Mouse (Mus musculus): ENCODE results near the gene Hist2h3c2. TPM values are rescaled to one million over a fixed set of nuclear protein-coding genes. Genes with fewer than 3 reads are reported as not detected.
"Not testable (repeated sequence)": the region's sequence is repeated elsewhere in the genome, so short reads cannot be mapped to it uniquely, and the experiment has no call there.

Gene Hist2h3c2
- polyA plus RNA-seq (2015; fragmentation: Nextera tagmentation; extraction: Ambion mirVana): 2.7 and 3.8 TPM in 2 replicates

DNA sequence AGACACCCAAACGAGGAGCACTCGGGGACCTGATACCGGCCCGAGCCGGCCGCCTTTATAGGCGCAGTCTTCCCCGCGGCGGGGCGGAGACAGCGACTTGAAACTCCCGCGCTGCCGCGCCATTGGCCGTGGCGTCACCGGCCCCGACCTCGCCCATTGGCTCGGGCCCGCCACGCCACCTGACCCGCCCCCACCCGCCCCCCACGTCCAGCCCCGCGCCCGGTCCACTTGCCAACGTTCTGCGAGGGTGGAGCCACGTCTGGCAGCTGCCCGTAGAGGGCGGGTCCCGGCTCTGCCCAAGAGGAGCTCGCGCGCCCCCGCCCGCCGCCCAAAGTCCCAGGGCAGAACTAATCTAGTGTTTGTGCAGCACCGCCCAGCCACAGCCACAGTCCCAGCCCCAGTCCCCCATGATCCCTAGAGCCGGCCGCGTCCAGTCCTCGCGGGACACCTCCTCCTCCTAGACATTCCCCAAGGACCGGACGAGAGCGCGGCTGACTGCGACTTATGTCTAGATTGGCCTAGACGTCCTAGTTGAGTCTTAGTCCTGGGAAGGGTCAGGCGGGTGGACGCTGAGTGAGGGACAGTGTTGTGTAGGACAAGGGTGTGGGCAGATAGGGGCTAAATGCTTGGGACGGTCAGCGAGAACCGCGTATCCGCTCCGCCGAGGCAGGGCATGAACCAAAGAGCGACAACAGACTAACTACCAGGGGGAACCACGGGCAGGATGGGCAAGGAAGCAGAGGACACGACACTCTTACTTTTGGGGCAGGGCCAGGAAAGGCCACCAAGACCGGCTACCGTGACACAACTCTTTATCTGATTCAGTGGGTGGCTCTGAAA lies at the start of gene Hist2h3c2:
Hist2h3c2 (minus strand) TSS at position 174 of the 840 bp plus-strand sequence.
- Histone ChIP-seq H3K27ac (ENCODE audit: low read length) (peak within 1 kb of the TSS; percentile 77), H3K4me2 (ENCODE audit: low read depth, low read length) (peak within 1 kb of the TSS; percentile 64), H3K9ac (ENCODE audit: low read length) (peak within 1 kb of the TSS; percentile 71), H3K4me3 (ENCODE audit: low read length) (peak within 1 kb of the TSS; percentile 56), H3K4me1 (ENCODE audit: control insufficient read depth, insufficient read depth, low read length) (peaks cover 17% of the 10 kb centered on the region)
- not testable (repeated sequence) for H3K27me3 ChIP-seq (ENCODE audit: control insufficient read depth, insufficient read depth, low read length); H3K9me3 ChIP-seq (replicated peaks; ENCODE audit: control insufficient read depth, low read length); H3K36me3 ChIP-seq (ENCODE audit: control insufficient read depth, insufficient read depth)
- 0% methylated on average over 10 of the region's 68 CpGs for WGBS
- peak; percentile 90 for ATAC-seq (replicated peaks; ENCODE audit: extremely low read depth, insufficient read depth, low FRiP score)

DNA sequence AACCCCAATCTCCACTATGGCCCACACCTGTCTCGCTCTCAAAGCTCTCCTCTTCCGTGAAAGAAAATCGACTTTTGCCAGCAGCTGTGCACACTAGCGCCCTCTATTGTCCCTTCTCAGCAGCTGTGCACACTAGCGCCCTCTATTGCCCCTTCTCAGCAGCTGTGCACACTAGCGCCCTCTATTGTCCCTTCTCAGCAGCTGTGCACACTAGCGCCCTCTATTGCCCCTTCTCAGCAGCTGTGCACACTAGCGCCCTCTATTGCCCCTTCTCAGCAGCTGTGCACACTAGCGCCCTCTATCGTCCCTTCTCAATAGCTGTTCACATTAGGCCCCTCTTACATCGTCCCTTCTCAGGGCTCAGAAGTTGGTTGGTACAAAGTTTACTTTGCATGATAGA lies 48.4 kb upstream of the Hist2h3c2 start:
- H3K4me3 ChIP-seq (ENCODE audit: low read length); H3K36me3 ChIP-seq (ENCODE audit: control insufficient read depth, insufficient read depth); H3K9ac ChIP-seq (ENCODE audit: low read length); ATAC-seq (replicated peaks; ENCODE audit: extremely low read depth, insufficient read depth, low FRiP score); H3K27ac ChIP-seq (ENCODE audit: low read length); H3K27me3 ChIP-seq (ENCODE audit: control insufficient read depth, insufficient read depth, low read length); H3K9me3 ChIP-seq (replicated peaks; ENCODE audit: control insufficient read depth, low read length); H3K4me2 ChIP-seq (ENCODE audit: low read depth, low read length); H3K4me1 ChIP-seq (ENCODE audit: control insufficient read depth, insufficient read depth, low read length): not testable (repeated sequence)
- WGBS: 86% methylated on average over 11 of the region's 11 CpGs

DNA sequence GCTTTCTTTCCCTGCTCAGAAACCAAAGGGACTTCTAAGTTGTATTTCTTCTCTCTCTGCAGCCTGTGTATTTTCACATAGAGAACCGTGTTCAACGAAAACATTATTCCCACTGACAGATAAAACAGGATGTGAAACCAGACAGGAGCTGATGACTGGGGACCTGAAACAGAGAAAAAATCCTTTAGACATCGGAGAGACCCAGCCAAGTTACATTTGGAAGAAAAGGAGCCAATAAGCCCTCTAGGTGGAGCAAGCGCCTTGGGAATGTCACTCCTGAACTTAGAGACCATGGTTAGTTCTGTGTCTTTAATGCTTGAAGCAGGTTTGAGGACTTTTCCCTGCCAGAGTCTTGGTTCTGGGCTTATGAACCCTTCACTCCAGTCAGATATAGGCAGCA lies 45.5 kb upstream of the Hist2h3c2 start:
- Histone ChIP-seq H3K4me2 (ENCODE audit: low read depth, low read length) (peak overlapping the region; percentile 47), H3K27ac (ENCODE audit: low read length) (no peak overlapping the region), H3K9ac (ENCODE audit: low read length) (no peak overlapping the region), H3K36me3 (ENCODE audit: control insufficient read depth, insufficient read depth) (no peaks in the 10 kb centered on the region), H3K9me3 (replicated peaks; ENCODE audit: control insufficient read depth, low read length) (no peaks in the 10 kb centered on the region), H3K4me1 (ENCODE audit: control insufficient read depth, insufficient read depth, low read length) (no peaks in the 10 kb centered on the region), H3K4me3 (ENCODE audit: low read length) (no peak overlapping the region), H3K27me3 (ENCODE audit: control insufficient read depth, insufficient read depth, low read length) (peaks cover 6% of the 10 kb centered on the region)
- 11% methylated on average over 4 of the region's 4 CpGs for WGBS
- ATAC-seq (replicated peaks; ENCODE audit: extremely low read depth, insufficient read depth, low FRiP score): no peak

DNA sequence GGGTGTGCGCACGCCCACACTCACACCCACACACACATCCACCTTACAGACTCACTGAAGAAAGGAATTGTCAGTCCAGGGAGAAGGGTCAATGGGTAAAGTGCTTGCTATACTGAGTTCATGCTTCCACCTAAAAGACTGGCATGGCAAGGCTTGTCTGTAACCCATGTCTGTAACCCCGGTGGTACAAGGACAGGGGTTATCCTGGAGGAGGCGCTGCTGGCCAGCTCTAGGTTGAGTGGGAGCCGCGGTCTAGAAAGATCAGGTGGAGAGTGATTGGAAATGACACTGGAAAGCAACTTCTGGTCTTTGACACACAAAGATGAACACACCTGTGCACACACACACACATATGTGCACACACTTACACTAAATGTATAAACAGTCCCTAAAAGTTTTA lies 41.7 kb upstream of the Hist2h3c2 start:
- Histone ChIP-seq H3K27ac (ENCODE audit: low read length) (no peak overlapping the region), H3K4me3 (ENCODE audit: low read length) (no peak overlapping the region), H3K9ac (ENCODE audit: low read length) (no peak overlapping the region), H3K4me1 (ENCODE audit: control insufficient read depth, insufficient read depth, low read length) (peaks cover 7% of the 10 kb centered on the region), H3K4me2 (ENCODE audit: low read depth, low read length) (no peak overlapping the region), H3K27me3 (ENCODE audit: control insufficient read depth, insufficient read depth, low read length) (peaks cover 6% of the 10 kb centered on the region), H3K36me3 (ENCODE audit: control insufficient read depth, insufficient read depth) (no peaks in the 10 kb centered on the region), H3K9me3 (replicated peaks; ENCODE audit: control insufficient read depth, low read length) (no peaks in the 10 kb centered on the region)
- WGBS: 47% methylated on average over 6 of the region's 6 CpGs
- no peak for ATAC-seq (replicated peaks; ENCODE audit: extremely low read depth, insufficient read depth, low FRiP score)

DNA sequence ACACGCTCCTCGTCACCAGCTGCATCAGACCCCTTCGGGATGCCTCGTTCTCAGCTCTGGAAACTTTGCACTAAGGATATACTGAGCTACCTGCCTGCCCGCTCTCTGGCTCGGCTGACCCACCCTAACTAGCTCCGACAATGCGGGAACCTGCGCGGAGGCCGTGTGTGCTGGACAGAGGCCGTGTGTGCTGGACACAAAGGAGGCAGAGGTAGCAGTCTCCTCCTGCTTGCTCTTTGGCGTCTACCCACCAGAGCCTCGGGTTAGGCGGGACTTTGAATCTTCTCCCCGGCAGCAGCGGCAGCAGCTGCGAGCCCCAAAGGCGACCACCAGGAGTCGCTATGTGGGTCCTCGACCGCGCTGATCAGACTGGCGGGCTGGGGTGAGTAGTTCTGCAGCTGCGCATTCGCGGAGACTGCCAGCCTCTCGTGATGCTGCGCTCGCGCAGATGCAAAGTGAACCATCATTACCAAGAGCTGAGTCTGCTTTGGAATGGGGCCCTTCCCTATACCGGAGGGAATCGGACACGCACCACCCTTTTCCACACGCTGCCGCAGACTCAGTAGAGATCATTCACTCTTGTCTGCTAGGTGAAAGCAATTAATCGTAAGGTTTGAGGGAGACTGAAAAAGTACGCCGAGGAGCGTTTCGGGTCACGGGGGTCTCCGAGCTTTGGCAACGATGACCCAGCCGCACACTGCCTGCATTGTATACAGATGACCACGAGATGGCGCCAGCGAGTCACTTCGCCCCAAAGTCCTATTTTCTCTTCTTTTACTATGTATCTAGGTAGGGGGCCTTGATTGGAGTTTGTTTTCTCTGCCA lies 39.1 kb upstream of the Hist2h3c2 start:
- peak; percentile 94 for ATAC-seq (replicated peaks; ENCODE audit: extremely low read depth, insufficient read depth, low FRiP score)

DNA sequence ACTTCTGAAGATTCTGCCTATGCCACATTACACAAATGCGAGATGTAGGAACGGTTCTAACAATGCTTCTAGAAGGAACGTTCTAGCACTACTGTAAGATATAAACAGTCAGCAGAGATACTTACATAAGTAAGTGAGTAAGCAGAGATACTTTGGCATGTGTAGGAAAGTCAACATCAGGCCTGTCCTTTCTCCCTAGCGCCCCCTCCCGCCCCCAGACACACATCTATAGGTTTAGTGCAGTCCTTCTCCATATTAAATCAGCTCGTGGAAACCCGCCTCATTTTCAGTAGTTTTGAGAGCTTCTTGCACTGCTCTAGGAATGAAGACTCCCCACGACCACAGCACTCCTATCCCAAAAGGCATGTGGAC lies 38.5 kb upstream of the Hist2h3c2 start:
- peaks cover 7% of the 10 kb centered on the region for H3K4me1 ChIP-seq (ENCODE audit: control insufficient read depth, insufficient read depth, low read length)
- H3K36me3 ChIP-seq (ENCODE audit: control insufficient read depth, insufficient read depth): no peaks in the 10 kb centered on the region
- H3K4me2 ChIP-seq (ENCODE audit: low read depth, low read length): peak overlapping the region; percentile 98
- no peaks in the 10 kb centered on the region for H3K27me3 ChIP-seq (ENCODE audit: control insufficient read depth, insufficient read depth, low read length)
- H3K4me3 ChIP-seq (ENCODE audit: low read length): peak overlapping the region; percentile 69
- ATAC-seq (replicated peaks; ENCODE audit: extremely low read depth, insufficient read depth, low FRiP score): no peak; the same call in 1 of the 2 replicates
- peak overlapping the region; percentile 68 for H3K9ac ChIP-seq (ENCODE audit: low read length)
- WGBS: 12% methylated on average over 8 of the region's 8 CpGs
- H3K27ac ChIP-seq (ENCODE audit: low read length): peak overlapping the region; percentile 36
- no peaks in the 10 kb centered on the region for H3K9me3 ChIP-seq (replicated peaks; ENCODE audit: control insufficient read depth, low read length)

More for the DNA sequence above, 39.1 kb upstream of the Hist2h3c2 start:
- no peaks in the 10 kb centered on the region for H3K36me3 ChIP-seq (ENCODE audit: control insufficient read depth, insufficient read depth)
- peaks cover 4% of the 10 kb centered on the region; the same call in 1 of the 2 replicates for H3K27me3 ChIP-seq (ENCODE audit: control insufficient read depth, insufficient read depth, low read length)
- H3K4me3 ChIP-seq (ENCODE audit: low read length): peak overlapping the region; percentile 69
- H3K9me3 ChIP-seq (replicated peaks; ENCODE audit: control insufficient read depth, low read length): no peaks in the 10 kb centered on the region
- H3K4me1 ChIP-seq (ENCODE audit: control insufficient read depth, insufficient read depth, low read length): peaks cover 7% of the 10 kb centered on the region
- H3K27ac ChIP-seq (ENCODE audit: low read length): peak overlapping the region; percentile 82
- peak overlapping the region; percentile 98 for H3K4me2 ChIP-seq (ENCODE audit: low read depth, low read length)
- H3K9ac ChIP-seq (ENCODE audit: low read length): peak overlapping the region; percentile 68
- under 1% methylated on average over 49 of the region's 49 CpGs for WGBS

DNA sequence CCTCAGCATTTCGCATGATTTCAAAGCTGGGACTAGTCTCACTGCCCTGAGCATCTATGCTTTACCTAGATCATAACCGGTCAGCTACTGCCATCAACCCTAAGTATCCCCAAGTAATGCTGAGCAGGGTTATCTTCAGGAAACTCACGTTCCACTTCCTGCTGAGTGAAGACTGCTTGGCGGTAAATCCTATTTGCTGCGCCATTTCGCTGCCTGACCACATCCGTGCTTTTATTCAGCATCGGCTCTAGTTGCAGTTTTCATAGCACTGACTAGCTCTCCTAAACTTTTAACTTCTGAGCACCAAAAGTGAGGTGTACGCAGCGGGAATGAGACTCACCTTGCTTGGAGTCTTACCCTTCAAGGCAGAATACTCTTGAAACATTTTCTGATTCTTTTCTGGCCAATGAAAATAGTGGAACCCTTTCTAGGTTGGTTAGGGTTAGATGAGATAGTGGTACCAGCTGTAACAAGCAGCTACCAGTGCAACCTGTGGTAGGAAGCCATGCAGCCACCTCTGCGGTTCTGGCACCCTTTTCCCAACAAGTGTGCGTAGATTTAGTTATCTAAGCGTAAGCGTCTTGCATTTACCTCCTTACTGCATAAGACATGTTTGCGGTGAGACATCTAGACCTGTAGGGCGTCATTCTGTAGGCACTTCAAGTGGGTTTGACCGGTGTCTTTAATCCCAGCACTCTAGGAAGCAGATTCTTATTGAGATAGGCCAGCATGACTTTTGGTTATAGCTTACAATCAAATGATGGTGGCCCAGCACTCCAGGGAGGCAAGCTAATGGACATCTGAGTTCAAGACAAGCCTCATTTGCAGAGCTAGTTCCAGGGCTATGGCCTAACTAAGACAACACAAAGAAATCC lies 34.9 kb upstream of the Hist2h3c2 start:
- Histone ChIP-seq H3K4me1 (ENCODE audit: control insufficient read depth, insufficient read depth, low read length) (peaks cover 10% of the 10 kb centered on the region), H3K27ac (ENCODE audit: low read length) (no peak overlapping the region), H3K4me2 (ENCODE audit: low read depth, low read length) (no peak overlapping the region), H3K27me3 (ENCODE audit: control insufficient read depth, insufficient read depth, low read length) (no peaks in the 10 kb centered on the region), H3K4me3 (ENCODE audit: low read length) (no peak overlapping the region), H3K36me3 (ENCODE audit: control insufficient read depth, insufficient read depth) (no peaks in the 10 kb centered on the region), H3K9ac (ENCODE audit: low read length) (no peak overlapping the region), H3K9me3 (replicated peaks; ENCODE audit: control insufficient read depth, low read length) (no peaks in the 10 kb centered on the region)
- WGBS: 84% methylated on average over 17 of the region's 17 CpGs
- no peak for ATAC-seq (replicated peaks; ENCODE audit: extremely low read depth, insufficient read depth, low FRiP score)

DNA sequence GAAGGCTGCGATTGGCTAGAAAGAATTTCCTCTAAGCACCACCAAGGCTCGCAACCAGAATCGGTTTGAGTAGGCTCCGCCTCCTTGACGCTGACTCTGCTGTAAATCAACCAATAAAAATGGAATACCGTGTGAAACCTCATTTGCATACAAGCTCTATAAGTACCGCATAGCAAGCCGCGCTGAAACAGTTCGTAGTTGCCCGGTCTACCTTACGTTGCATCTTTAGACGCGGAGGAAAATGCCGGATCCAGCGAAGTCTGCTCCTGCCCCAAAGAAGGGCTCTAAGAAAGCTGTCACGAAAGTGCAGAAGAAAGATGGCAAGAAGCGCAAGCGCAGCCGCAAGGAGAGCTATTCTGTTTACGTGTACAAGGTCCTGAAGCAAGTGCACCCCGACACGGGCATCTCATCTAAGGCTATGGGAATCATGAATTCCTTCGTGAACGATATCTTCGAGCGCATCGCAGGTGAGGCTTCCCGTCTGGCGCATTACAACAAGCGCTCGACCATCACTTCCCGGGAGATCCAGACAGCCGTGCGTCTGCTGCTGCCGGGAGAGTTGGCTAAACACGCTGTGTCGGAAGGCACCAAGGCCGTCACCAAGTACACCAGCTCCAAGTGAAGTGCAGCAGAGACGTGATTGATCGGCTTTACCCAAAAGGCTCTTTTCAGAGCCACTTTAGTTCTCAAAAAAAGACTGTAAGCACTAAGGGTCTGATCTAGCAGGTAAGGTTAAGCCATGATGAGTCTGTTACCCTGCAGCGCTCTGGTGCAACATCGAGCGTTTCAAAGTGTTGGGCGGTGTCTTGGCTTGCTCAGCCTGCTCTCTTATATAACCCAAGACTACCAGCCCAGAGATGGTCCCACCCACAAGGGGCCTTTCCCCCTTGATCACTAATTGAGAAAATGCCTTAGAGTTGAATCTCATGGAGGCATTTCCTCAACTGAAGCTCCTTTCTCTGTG lies 30.9 kb upstream of the Hist2h3c2 start, which contains the start of gene Hist2h2bb:
Hist2h2bb (plus strand) TSS at position 242 of the 964 bp plus-strand sequence.
- H3K4me3 ChIP-seq (ENCODE audit: low read length): peak within 1 kb of the TSS; percentile 72
- H3K27me3 ChIP-seq (ENCODE audit: control insufficient read depth, insufficient read depth, low read length): no peaks in the 10 kb centered on the region
- peak within 1 kb of the TSS; percentile 83 for H3K4me2 ChIP-seq (ENCODE audit: low read depth, low read length)
- peak within 1 kb of the TSS; percentile 91 for H3K27ac ChIP-seq (ENCODE audit: low read length)
- peak; percentile 95 for ATAC-seq (replicated peaks; ENCODE audit: extremely low read depth, insufficient read depth, low FRiP score)
- no peaks in the 10 kb centered on the region for H3K36me3 ChIP-seq (ENCODE audit: control insufficient read depth, insufficient read depth)
- H3K9me3 ChIP-seq (replicated peaks; ENCODE audit: control insufficient read depth, low read length): no peaks in the 10 kb centered on the region
- peak within 1 kb of the TSS; percentile 81 for H3K9ac ChIP-seq (ENCODE audit: low read length)
- peaks cover 5% of the 10 kb centered on the region; the same call in 1 of the 2 replicates for H3K4me1 ChIP-seq (ENCODE audit: control insufficient read depth, insufficient read depth, low read length)
- WGBS: under 1% methylated on average over 45 of the region's 45 CpGs
